Mouse (Mus musculus): ENCODE results near the gene Sgcb. TPM values are rescaled to one million over a fixed set of nuclear protein-coding genes. Genes with fewer than 3 reads are reported as not detected.

Gene Sgcb
- polyA plus RNA-seq, 1 experiment: 31.6 TPM

- no peak overlapping the region; the same call in 1 of the 2 replicates for H3K27ac ChIP-seq (ENCODE audit: insufficient read depth, low read length)
- no peak overlapping the region for H3K4me3 ChIP-seq (ENCODE audit: insufficient read depth, low read length)
- no peak for TF ChIP-seq CTCF (IDR thresholded peaks at IDR 0.05; ENCODE audit: borderline replicate concordance, insufficient read depth, low read length)
- H3K4me1 ChIP-seq (ENCODE audit: control insufficient read depth, insufficient read depth, low read length): no peaks in the 10 kb centered on the region
These were observed 29.0 kb upstream of the Sgcb start for GRCm38 (mm10) chr5:73676626-73677025.

GRCm38 (mm10) chr5:73675604-73676003 lies 28.0 kb upstream of the Sgcb start:
- Histone ChIP-seq H3K27ac (ENCODE audit: insufficient read depth, low read length) (no peak overlapping the region), H3K4me1 (ENCODE audit: control insufficient read depth, insufficient read depth, low read length) (no peaks in the 10 kb centered on the region), H3K4me3 (ENCODE audit: insufficient read depth, low read length) (no peak overlapping the region)
- TF ChIP-seq POLR2A (IDR thresholded peaks at IDR 0.05; ENCODE audit: low read depth, low read length) (no peak), CTCF (IDR thresholded peaks at IDR 0.05; ENCODE audit: borderline replicate concordance, insufficient read depth, low read length) (no peak)

- H3K4me1 ChIP-seq (ENCODE audit: control insufficient read depth, insufficient read depth, low read length): no peaks in the 10 kb centered on the region
- H3K4me3 ChIP-seq (ENCODE audit: insufficient read depth, low read length): no peak overlapping the region
- H3K27ac ChIP-seq (ENCODE audit: insufficient read depth, low read length): no peak overlapping the region; the same call in 1 of the 2 replicates
- TF ChIP-seq POLR2A (IDR thresholded peaks at IDR 0.05; ENCODE audit: low read depth, low read length) (no peak), CTCF (IDR thresholded peaks at IDR 0.05; ENCODE audit: borderline replicate concordance, insufficient read depth, low read length) (no peak)
These were observed 21.8 kb upstream of the Sgcb start for GRCm38 (mm10) chr5:73669386-73669785.

GRCm38 (mm10) chr5:73667877-73668276 lies 20.3 kb upstream of the Sgcb start:
- TF ChIP-seq POLR2A (IDR thresholded peaks at IDR 0.05; ENCODE audit: low read depth, low read length) (no peak), CTCF (IDR thresholded peaks at IDR 0.05; ENCODE audit: borderline replicate concordance, insufficient read depth, low read length) (no peak)
- Histone ChIP-seq H3K4me1 (ENCODE audit: control insufficient read depth, insufficient read depth, low read length) (no peaks in the 10 kb centered on the region), H3K27ac (ENCODE audit: insufficient read depth, low read length) (no peak overlapping the region; the same call in 1 of the 2 replicates), H3K4me3 (ENCODE audit: insufficient read depth, low read length) (no peak overlapping the region)

- H3K4me1 ChIP-seq (ENCODE audit: control insufficient read depth, insufficient read depth, low read length): no peaks in the 10 kb centered on the region
- no peak overlapping the region for H3K4me3 ChIP-seq (ENCODE audit: insufficient read depth, low read length)
- no peak overlapping the region for H3K27ac ChIP-seq (ENCODE audit: insufficient read depth, low read length)
- TF ChIP-seq CTCF (IDR thresholded peaks at IDR 0.05; ENCODE audit: borderline replicate concordance, insufficient read depth, low read length) (no peak), POLR2A (IDR thresholded peaks at IDR 0.05; ENCODE audit: low read depth, low read length) (no peak)
These were observed 19.1 kb upstream of the Sgcb start for GRCm38 (mm10) chr5:73666695-73667094.

- Histone ChIP-seq H3K4me3 (ENCODE audit: insufficient read depth, low read length) (no peak overlapping the region), H3K4me1 (ENCODE audit: control insufficient read depth, insufficient read depth, low read length) (no peaks in the 10 kb centered on the region), H3K27ac (ENCODE audit: insufficient read depth, low read length) (no peak overlapping the region)
- no peak for TF ChIP-seq CTCF (IDR thresholded peaks at IDR 0.05; ENCODE audit: borderline replicate concordance, insufficient read depth, low read length)
- no peak for TF ChIP-seq POLR2A (IDR thresholded peaks at IDR 0.05; ENCODE audit: low read depth, low read length)
These were observed 4.2 kb upstream of the Sgcb start for GRCm38 (mm10) chr5:73651855-73652201.

- Histone ChIP-seq H3K4me3 (ENCODE audit: insufficient read depth, low read length) (peak within 1 kb of the TSS; percentile 45), H3K4me1 (ENCODE audit: control insufficient read depth, insufficient read depth, low read length) (no peaks in the 10 kb centered on the region), H3K27ac (ENCODE audit: insufficient read depth, low read length) (no peak within 1 kb of the TSS)
- no peak for TF ChIP-seq CTCF (IDR thresholded peaks at IDR 0.05; ENCODE audit: borderline replicate concordance, insufficient read depth, low read length)
- no peak for TF ChIP-seq POLR2A (IDR thresholded peaks at IDR 0.05; ENCODE audit: low read depth, low read length)
These were observed 3.7 kb upstream of the Sgcb start, which contains the start of gene Spata18 for GRCm38 (mm10) chr5:73651061-73651854. Gene Spata18 (plus strand): TSS chr5:73651379.

GRCm38 (mm10) chr5:73650365-73650964 lies 2.9 kb upstream of the Sgcb start:
- TF ChIP-seq POLR2A (IDR thresholded peaks at IDR 0.05; ENCODE audit: low read depth, low read length) (no peak), CTCF (IDR thresholded peaks at IDR 0.05; ENCODE audit: borderline replicate concordance, insufficient read depth, low read length) (no peak)
- Histone ChIP-seq H3K4me1 (ENCODE audit: control insufficient read depth, insufficient read depth, low read length) (no peaks in the 10 kb centered on the region), H3K4me3 (ENCODE audit: insufficient read depth, low read length) (peak overlapping the region; percentile 45), H3K27ac (ENCODE audit: insufficient read depth, low read length) (no peak overlapping the region)

GRCm38 (mm10) chr5:73642091-73642490 lies 5.5 kb downstream of the Sgcb start:
- TF ChIP-seq POLR2A (IDR thresholded peaks at IDR 0.05; ENCODE audit: low read depth, low read length) (no peak), CTCF (IDR thresholded peaks at IDR 0.05; ENCODE audit: borderline replicate concordance, insufficient read depth, low read length) (no peak; the same call in 1 of the 2 replicates)
- H3K27ac ChIP-seq (ENCODE audit: insufficient read depth, low read length): no peak overlapping the region
- no peaks in the 10 kb centered on the region for H3K4me1 ChIP-seq (ENCODE audit: control insufficient read depth, insufficient read depth, low read length)
- H3K4me3 ChIP-seq (ENCODE audit: insufficient read depth, low read length): no peak overlapping the region

GRCm38 (mm10) chr5:73641058-73641457 lies 6.5 kb downstream of the Sgcb start:
- no peak overlapping the region for H3K27ac ChIP-seq (ENCODE audit: insufficient read depth, low read length)
- no peak for TF ChIP-seq POLR2A (IDR thresholded peaks at IDR 0.05; ENCODE audit: low read depth, low read length)
- no peak for TF ChIP-seq CTCF (IDR thresholded peaks at IDR 0.05; ENCODE audit: borderline replicate concordance, insufficient read depth, low read length)
- H3K4me1 ChIP-seq (ENCODE audit: control insufficient read depth, insufficient read depth, low read length): no peaks in the 10 kb centered on the region
- no peak overlapping the region for H3K4me3 ChIP-seq (ENCODE audit: insufficient read depth, low read length)

All from embryonic fibroblast, embryonic 13.5 days (primary cell).